Mouse (Mus musculus) embryonic facial prominence, embryonic 15.5 days (tissue): ENCODE data around the gene Ints7. TPM values are rescaled to one million over a fixed set of nuclear protein-coding genes. Genes with fewer than 3 reads are reported as not detected.

Experiments
- ATAC-seq: fragments of 200-750 bp; cut with Nextera tagmentation; 2 replicates; pipeline ENCODE4 v1.8.0; 2017; ENCODE audit warnings: low read depth, moderate TSS enrichment; ENCODE audit not compliant: insufficient number of reproducible peaks, low FRiP score, low TSS enrichment
- H3K27ac ChIP-seq: fragments of 300-500 bp; sonication (generic); replicated peaks from 2 replicates; pipeline ENCODE4 v1.5.1; 2015; ENCODE audit warnings: mild to moderate bottlenecking, inconsistent platforms
- H3K27me3 ChIP-seq: fragments of 300-500 bp; sonication (generic); 2 replicates; pipeline ENCODE4 v1.6.1; 2015; ENCODE audit warnings: inconsistent platforms
- H3K36me3 ChIP-seq: fragments of 300-500 bp; sonication (generic); 2 replicates; pipeline ENCODE4 v1.6.1; 2015; ENCODE audit warnings: mild to moderate bottlenecking, inconsistent platforms
- H3K4me1 ChIP-seq: fragments of 300-500 bp; sonication (generic); 2 replicates; pipeline ENCODE4 v1.6.1; 2015; ENCODE audit warnings: inconsistent platforms
- H3K4me2 ChIP-seq: fragments of 300-500 bp; sonication (generic); replicated peaks from 2 replicates; pipeline ENCODE4 v1.6.1; 2015; ENCODE audit warnings: mild to moderate bottlenecking, inconsistent platforms
- H3K4me3 ChIP-seq: fragments of 300-500 bp; sonication (generic); replicated peaks from 2 replicates; pipeline ENCODE4 v1.5.1; 2015; ENCODE audit warnings: mild to moderate bottlenecking, inconsistent platforms
- H3K9ac ChIP-seq: fragments of 300-500 bp; sonication (generic); 2 replicates; pipeline ENCODE4 v1.6.1; 2015; ENCODE audit warnings: inconsistent platforms
- H3K9me3 ChIP-seq: fragments of 300-500 bp; sonication (generic); replicated peaks from 2 replicates; pipeline ENCODE4 v1.6.1; 2016; ENCODE audit warnings: inconsistent platforms
- WGBS: fragments of 180-500 bp; shearing (Covaris S2); methylation state at CpG from one replicate; pipeline ENCODE4 v1.1.7; 2015; 5-methylcytosine and 5-hydroxymethylcytosine counted together
- polyA plus RNA-seq: library from polyadenylated mRNA; unstranded; fragments of >200 nt; fragmentation: Nextera tagmentation; extraction: Ambion mirVana; gene quantifications from 2 replicates; pipeline ENCODE4 v1.2.1, GENCODE M21; 2015

Gene Ints7
- polyA plus RNA-seq, 1 experiment from 2014 or later = 47.7 TPM

GRCm38 (mm10) chr1:191584483-191584882, 9.0 kb downstream of the Ints7 start:
- H3K9me3 ChIP-seq = no peaks in the 10 kb centered on the region
- no peaks in the 10 kb centered on the region for H3K27me3 ChIP-seq
- no peak overlapping the region for H3K9ac ChIP-seq
- H3K4me3 ChIP-seq = no peak overlapping the region
- H3K4me2 ChIP-seq = no peak overlapping the region
- H3K36me3 ChIP-seq = peaks cover 60% of the 10 kb centered on the region
- ATAC-seq = no peak
- no peak overlapping the region for H3K27ac ChIP-seq
- WGBS = 90% methylated on average over 4 of the region's 4 CpGs
- H3K4me1 ChIP-seq = no peaks in the 10 kb centered on the region

GRCm38 (mm10) chr1:191585704-191586103, 10.3 kb downstream of the Ints7 start:
- no peak overlapping the region for H3K27ac ChIP-seq
- H3K9me3 ChIP-seq = no peaks in the 10 kb centered on the region
- no peak overlapping the region for H3K9ac ChIP-seq
- WGBS = 84% methylated on average over 2 of the region's 2 CpGs
- H3K4me1 ChIP-seq = no peaks in the 10 kb centered on the region
- H3K4me2 ChIP-seq = no peak overlapping the region
- no peaks in the 10 kb centered on the region for H3K27me3 ChIP-seq
- H3K4me3 ChIP-seq = no peak overlapping the region
- no peak for ATAC-seq
- H3K36me3 ChIP-seq = peaks cover 67% of the 10 kb centered on the region

DNA sequence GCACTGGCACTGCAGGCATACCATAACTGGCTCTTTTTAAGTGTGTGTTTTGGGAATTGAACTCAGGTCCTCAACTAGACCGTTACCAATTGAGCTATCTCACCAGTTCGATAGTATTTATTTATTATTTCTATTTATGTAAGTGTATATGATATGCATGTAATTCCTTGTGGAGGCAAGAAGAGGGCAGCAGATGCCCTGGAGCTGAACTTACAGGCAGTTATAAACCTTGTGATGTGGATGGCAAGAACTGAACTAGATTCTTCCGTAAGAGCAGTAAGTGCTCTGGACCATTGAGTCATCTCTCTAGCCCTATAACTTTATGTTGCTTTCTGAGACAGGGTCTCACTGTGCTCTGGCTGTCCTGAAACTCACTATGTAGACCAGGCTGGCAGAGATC, 11.6 kb downstream of the Ints7 start:
- no peaks in the 10 kb centered on the region for H3K4me1 ChIP-seq
- no peaks in the 10 kb centered on the region for H3K27me3 ChIP-seq
- no peak overlapping the region for H3K4me2 ChIP-seq
- no peak overlapping the region for H3K27ac ChIP-seq
- WGBS = 91% methylated on average over 3 of the region's 3 CpGs
- no peak overlapping the region for H3K4me3 ChIP-seq
- no peak for ATAC-seq
- no peak overlapping the region for H3K9ac ChIP-seq
- H3K36me3 ChIP-seq = peaks cover 69% of the 10 kb centered on the region
- H3K9me3 ChIP-seq = no peaks in the 10 kb centered on the region

DNA sequence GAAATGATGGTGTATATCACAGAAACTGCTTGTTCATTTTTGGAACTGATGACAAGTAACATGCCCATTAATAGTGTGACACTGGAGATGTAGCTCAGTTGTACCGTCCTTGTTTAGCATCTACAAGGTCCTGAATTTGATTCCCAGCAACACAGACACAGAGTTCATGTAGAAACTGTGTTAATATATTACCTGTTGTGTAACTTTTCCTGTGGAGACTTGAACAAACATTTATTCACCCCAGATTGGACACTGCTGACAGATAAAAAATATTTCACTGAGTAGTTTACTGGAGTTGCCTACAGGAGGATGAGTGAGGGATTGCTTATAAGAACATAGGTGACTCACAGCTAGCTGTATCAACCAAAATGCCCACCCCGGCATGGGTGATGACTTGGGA, 13.3 kb downstream of the Ints7 start:
- ATAC-seq = no peak
- Histone ChIP-seq H3K4me1 (no peaks in the 10 kb centered on the region), H3K36me3 (peaks cover 68% of the 10 kb centered on the region), H3K4me3 (no peak overlapping the region), H3K9me3 (no peaks in the 10 kb centered on the region), H3K9ac (no peak overlapping the region), H3K27me3 (no peaks in the 10 kb centered on the region), H3K27ac (no peak overlapping the region), H3K4me2 (no peak overlapping the region)
- WGBS = 94% methylated on average over 2 of the region's 2 CpGs

DNA sequence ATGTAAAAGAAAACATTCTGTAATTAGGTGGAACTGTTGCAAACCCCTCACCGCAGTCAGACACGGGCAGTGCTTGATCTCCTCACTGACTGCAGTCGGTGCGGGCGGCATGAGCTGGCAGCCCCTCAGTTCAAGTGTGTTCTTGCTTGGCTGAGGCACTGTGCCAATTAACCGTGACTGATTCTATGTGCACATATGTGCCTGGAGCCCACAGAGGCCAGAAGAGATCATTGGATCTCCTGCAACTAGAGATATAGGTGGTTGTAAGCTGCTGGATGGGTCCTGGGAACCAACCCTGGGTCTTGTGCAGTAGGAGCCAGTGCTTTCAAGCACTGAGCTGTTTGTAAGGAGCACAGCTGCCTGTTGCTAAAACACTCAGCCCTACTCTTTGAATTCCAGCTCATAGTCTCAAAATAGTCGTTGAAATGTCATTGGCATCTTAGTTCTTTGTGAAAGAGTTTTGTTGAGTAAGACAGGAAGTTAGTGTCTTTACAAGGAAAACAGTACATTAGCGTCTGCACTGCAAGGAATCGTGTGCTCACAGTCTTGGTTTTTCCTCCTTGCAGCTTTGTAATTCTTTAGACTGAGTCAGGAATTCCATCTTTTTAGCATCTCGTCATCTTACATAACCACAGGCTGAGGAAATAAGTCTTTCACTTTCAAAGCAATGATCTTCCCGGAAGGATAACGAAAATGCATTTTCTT, 16.7 kb downstream of the Ints7 start:
- no peak for ATAC-seq
- H3K36me3 ChIP-seq = peaks cover 64% of the 10 kb centered on the region
- WGBS = 73% methylated on average over 12 of the region's 12 CpGs

DNA sequence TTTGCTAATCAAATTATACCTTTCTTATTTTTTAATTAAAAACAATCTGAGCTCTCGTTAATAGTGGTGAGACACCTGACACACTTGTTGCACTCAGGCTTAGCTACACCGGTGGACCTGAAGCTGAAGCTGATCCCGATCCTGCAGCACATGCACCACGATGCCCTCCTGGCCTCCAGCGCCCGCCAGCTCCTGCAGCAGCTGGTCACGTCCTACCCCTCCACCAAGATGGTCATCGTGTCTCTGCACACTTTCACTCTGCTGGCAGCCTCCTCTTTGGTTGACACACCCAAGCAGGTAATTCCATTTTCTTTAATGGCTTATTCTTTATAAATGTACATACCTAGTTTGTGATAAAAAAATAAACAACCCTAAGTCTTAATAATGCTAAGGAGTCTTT, 20.6 kb downstream of the Ints7 start:
- no peak overlapping the region for H3K4me2 ChIP-seq
- peaks cover 56% of the 10 kb centered on the region for H3K36me3 ChIP-seq
- ATAC-seq = no peak
- no peaks in the 10 kb centered on the region for H3K9me3 ChIP-seq
- H3K27me3 ChIP-seq = no peaks in the 10 kb centered on the region
- WGBS = 94% methylated on average over 8 of the region's 8 CpGs
- no peak overlapping the region for H3K9ac ChIP-seq
- H3K4me1 ChIP-seq = no peaks in the 10 kb centered on the region
- H3K27ac ChIP-seq = no peak overlapping the region
- no peak overlapping the region for H3K4me3 ChIP-seq

More for the DNA sequence above, 16.7 kb downstream of the Ints7 start:
- no peaks in the 10 kb centered on the region for H3K27me3 ChIP-seq
- no peaks in the 10 kb centered on the region for H3K9me3 ChIP-seq
- no peak overlapping the region for H3K9ac ChIP-seq
- H3K4me1 ChIP-seq = no peaks in the 10 kb centered on the region
- no peak overlapping the region for H3K4me3 ChIP-seq
- no peak overlapping the region for H3K27ac ChIP-seq
- H3K4me2 ChIP-seq = no peak overlapping the region

GRCm38 (mm10) chr1:191599210-191599609, 23.8 kb downstream of the Ints7 start:
- no peaks in the 10 kb centered on the region for H3K27me3 ChIP-seq
- no peak overlapping the region for H3K27ac ChIP-seq
- H3K4me3 ChIP-seq = no peak overlapping the region
- H3K9ac ChIP-seq = no peak overlapping the region
- no peaks in the 10 kb centered on the region for H3K9me3 ChIP-seq
- no peaks in the 10 kb centered on the region for H3K4me1 ChIP-seq
- no peak for ATAC-seq
- WGBS = 79% methylated on average over 5 of the region's 5 CpGs
- peaks cover 59% of the 10 kb centered on the region for H3K36me3 ChIP-seq
- H3K4me2 ChIP-seq = no peak overlapping the region

DNA sequence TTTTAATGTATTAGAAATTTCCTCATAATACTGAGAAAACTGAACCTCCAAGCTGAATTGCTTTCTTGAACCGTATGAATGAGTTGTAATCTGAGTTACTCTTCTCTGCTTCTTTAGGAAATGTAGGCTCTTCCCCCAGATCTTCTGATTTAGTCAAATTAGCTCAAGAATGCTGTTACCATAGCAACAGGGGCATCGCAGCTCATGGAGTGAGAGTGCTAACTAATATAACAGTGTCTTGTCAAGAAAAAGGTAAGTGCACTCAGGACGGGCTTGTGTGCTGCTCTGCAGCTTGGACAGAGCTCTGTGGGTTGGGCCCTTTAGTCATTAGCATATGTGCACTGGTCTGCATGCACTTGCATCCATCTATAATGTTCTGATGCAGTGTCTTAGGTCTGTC, 29.3 kb downstream of the Ints7 start:
- H3K9me3 ChIP-seq = no peaks in the 10 kb centered on the region
- WGBS = 65% methylated on average over 3 of the region's 3 CpGs
- ATAC-seq = no peak
- H3K4me1 ChIP-seq = no peaks in the 10 kb centered on the region
- no peaks in the 10 kb centered on the region for H3K27me3 ChIP-seq
- no peak overlapping the region for H3K4me2 ChIP-seq
- peaks cover 70% of the 10 kb centered on the region for H3K36me3 ChIP-seq
- H3K9ac ChIP-seq = no peak overlapping the region
- no peak overlapping the region for H3K27ac ChIP-seq
- no peak overlapping the region for H3K4me3 ChIP-seq

GRCm38 (mm10) chr1:191609051-191609450, 33.6 kb downstream of the Ints7 start:
- H3K9me3 ChIP-seq = no peaks in the 10 kb centered on the region
- H3K9ac ChIP-seq = no peak overlapping the region
- H3K36me3 ChIP-seq = peaks cover 86% of the 10 kb centered on the region
- no peak for ATAC-seq
- no peak overlapping the region for H3K4me2 ChIP-seq
- 91% methylated on average over 6 of the region's 6 CpGs for WGBS
- no peaks in the 10 kb centered on the region for H3K4me1 ChIP-seq
- H3K27me3 ChIP-seq = no peaks in the 10 kb centered on the region
- H3K27ac ChIP-seq = no peak overlapping the region
- H3K4me3 ChIP-seq = no peak overlapping the region

DNA sequence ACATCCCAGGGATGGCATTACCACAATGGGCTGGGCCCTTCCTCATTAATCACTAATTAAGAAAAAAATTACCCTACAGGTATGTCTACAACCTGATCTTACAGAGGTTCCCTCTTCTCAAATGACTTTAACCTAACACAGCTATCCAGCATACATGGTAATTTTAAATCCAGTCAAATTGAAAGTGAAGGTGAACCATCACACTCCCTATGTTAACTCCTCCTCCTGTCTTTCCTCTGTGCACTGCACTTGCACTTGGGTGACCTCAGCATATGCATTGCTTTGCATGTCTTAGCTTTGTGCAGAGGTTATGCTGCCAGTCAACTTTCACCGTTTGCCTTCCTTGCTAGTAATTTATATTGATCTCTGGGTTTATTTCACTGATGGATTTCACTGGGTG, 34.1 kb downstream of the Ints7 start:
- H3K27me3 ChIP-seq = no peaks in the 10 kb centered on the region
- WGBS = 94% methylated on average over 1 of the region's 1 CpGs

DNA sequence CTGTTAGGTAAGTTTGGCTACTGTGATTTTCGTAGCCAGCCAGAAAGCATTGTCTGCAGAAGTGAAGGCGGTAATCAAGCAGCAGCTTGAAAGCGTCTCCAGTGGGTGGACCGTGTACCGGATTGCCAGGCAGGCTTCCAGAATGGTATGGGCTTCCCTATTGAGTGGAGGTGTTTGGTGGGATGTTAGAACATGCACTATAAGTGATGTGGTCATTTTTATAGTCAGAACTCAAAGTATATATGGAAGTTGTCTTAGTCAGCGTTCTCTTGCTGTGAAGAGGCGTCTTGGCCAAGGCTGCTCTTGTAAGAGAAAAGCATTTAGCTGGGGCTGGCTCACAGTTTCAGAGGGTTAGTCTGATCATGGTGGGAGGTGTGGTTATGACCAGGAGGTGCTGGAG, 34.9 kb downstream of the Ints7 start:
- 97% methylated on average over 7 of the region's 7 CpGs for WGBS
- Histone ChIP-seq H3K4me3 (no peak overlapping the region), H3K36me3 (peaks cover 90% of the 10 kb centered on the region)

More for the DNA sequence above, 34.1 kb downstream of the Ints7 start:
- Histone ChIP-seq H3K4me1 (no peaks in the 10 kb centered on the region), H3K4me3 (no peak overlapping the region), H3K36me3 (peaks cover 90% of the 10 kb centered on the region), H3K9me3 (no peaks in the 10 kb centered on the region), H3K27ac (no peak overlapping the region), H3K9ac (no peak overlapping the region), H3K4me2 (no peak overlapping the region)
- no peak for ATAC-seq

DNA sequence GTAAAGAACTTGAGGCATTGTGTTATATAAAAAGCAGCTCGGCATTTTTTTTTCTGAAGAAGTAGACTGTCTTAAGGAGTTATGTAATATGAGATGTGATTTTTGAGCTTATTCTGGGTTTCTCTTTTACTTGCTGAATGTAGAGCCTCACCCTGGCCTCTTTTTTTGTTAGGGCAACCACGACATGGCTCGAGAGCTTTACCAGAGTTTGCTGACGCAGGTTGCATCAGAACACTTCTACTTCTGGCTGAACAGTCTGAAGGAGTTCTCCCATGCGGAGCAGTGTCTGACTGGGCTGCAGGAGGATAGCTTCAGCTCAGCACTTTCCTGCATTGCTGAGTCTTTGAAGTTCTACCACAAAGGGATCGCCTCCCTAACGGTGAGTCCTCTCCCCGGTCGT, 36.2 kb downstream of the Ints7 start:
- H3K4me2 ChIP-seq = no peak overlapping the region
- H3K36me3 ChIP-seq = peaks cover 91% of the 10 kb centered on the region
- no peak overlapping the region for H3K27ac ChIP-seq
- no peak overlapping the region for H3K4me3 ChIP-seq
- H3K9ac ChIP-seq = no peak overlapping the region
- no peak for ATAC-seq
- H3K9me3 ChIP-seq = no peaks in the 10 kb centered on the region
- no peaks in the 10 kb centered on the region for H3K4me1 ChIP-seq
- 85% methylated on average over 9 of the region's 9 CpGs for WGBS
- no peaks in the 10 kb centered on the region for H3K27me3 ChIP-seq

More for the DNA sequence above, 34.9 kb downstream of the Ints7 start:
- Histone ChIP-seq H3K9me3 (no peaks in the 10 kb centered on the region), H3K4me2 (no peak overlapping the region), H3K27me3 (no peaks in the 10 kb centered on the region), H3K9ac (no peak overlapping the region), H3K4me1 (no peaks in the 10 kb centered on the region), H3K27ac (no peak overlapping the region)
- no peak for ATAC-seq
